Mouse (Mus musculus) testis, adult 2 months (tissue): Measurements from ENCODE around the gene Top1.

Experiments
- CTCF ChIP-seq: fragments of 200-500 bp; IDR thresholded peaks from 2 replicates; pipeline ENCODE4 v1.5.1; 2012; ENCODE audit warnings: low read depth, mild to moderate bottlenecking, inconsistent platforms, low read length, moderate library complexity; ENCODE audit not compliant: control insufficient read depth, insufficient read depth, insufficient replicate concordance
- POLR2A ChIP-seq: fragments of 200-500 bp; IDR thresholded peaks from 2 replicates; pipeline ENCODE4 v1.6.1; 2012; ENCODE audit warnings: low read depth, mild to moderate bottlenecking, inconsistent platforms, low read length, moderate library complexity; ENCODE audit not compliant: control insufficient read depth

GRCm38 (mm10) chr2:160628055-160628454 lies 17.6 kb upstream of the Top1 start:
- TF ChIP-seq CTCF (no peak), POLR2A (no peak)
